Mouse (Mus musculus): ENCODE data around the gene Synrg. TPM values are rescaled to one million over a fixed set of nuclear protein-coding genes. Genes with fewer than 3 reads are reported as not detected.
A peak's percentile ranks its signal among the peaks of the same experiment; 100 is the strongest.

Gene Synrg
- 10 to 100 TPM; 52.6 to 54.5 TPM for total RNA-seq (2021)
- long read RNA-seq, full-length matches to known transcripts, result 1 of 37 reads
- long read RNA-seq, partial matches to known transcripts, result 12 of 37 reads
- long read RNA-seq, other reads (novel, unspliced or antisense), result 24 of 37 reads

DNA sequence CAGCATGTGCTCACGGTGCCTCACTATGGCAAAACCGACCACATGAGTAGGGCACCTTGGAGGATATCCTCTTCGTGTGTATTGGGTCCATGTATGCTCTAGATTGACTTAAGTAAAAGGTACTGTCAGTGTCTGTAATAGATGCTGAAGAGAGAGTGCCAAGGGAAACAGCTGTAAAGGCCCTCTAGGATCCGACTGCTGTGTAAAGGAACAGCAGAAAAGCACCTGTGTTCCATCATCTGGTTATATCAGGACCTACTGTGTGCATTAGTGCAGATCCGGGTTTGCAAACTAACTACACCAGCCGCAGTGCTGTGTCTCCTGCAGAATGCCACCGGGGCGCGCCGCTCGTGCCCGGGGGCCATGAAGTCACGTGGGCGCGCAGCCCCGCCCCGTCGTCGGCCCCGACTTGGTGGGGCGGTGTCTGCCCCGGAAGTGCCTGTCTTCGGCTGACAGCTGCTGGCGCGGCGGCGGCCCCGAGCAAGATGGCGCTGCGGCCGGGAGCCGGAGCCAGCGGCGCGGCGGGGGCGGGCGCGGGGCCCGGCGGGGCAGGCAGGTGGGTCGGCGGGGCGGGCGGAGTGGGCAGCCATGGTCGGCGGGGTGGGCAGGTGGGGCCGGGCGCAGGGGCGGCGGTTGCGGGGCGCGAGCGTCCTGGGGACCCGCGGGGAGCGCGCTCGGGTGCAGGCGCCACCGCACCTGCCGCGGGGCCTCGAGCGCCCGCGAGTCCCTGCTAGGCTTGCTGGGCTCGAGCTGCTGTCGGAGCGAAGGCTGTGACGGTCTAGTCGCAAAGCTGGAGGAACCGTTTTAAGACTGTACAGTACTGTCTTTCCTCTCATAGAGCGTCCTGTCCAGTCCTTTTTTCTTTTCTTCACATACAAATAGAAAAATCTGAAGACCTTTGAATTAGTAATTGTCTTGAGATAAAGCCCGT is at the start of gene Synrg:
Synrg (plus strand) TSS at position 438 of the 931 bp plus-strand sequence.
- DNase-seq (ENCODE audit: low spot score in 2 of 2), result peak; percentile 84 to 93

GRCm38 (mm10) chr11:83914501-83914900 is 49.7 kb upstream of the Synrg start:
- no peak for DNase-seq (ENCODE audit: low spot score in 2 of 2)

GRCm38 (mm10) chr11:83922600-83922999 is 41.6 kb upstream of the Synrg start:
- DNase-seq (ENCODE audit: low spot score in 2 of 2), result no peak

GRCm38 (mm10) chr11:83927097-83927496 is 37.1 kb upstream of the Synrg start:
- DNase-seq (ENCODE audit: low spot score in 2 of 2), result no peak

DNA sequence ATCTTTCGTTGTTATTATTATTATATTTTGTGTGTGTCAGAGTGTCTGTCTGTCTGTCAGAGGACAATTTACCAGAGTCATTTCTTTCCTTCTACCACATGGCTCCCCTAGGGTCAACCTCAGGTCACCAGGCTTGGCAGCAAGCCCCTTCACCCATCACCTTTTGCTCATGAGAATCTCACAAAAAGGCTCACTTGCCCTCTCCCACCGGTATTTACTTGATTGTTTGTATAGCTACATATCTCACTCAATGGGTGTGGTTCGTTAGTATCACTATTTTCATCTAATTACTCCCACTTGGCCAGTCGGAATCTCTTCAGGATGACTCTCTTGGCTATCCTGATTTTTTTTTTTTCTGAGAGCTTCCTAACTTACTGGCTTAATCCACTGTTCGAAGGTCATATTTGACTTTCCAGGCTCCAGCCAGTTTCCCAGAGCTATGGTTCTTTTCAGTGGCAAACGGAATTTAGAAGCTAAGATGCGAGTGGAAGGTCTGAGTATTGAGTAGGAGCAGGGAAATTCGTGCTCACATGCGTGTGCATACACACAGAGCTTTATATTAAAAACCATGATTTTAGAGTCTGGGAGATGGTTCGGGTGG is 31.6 kb upstream of the Synrg start:
- no peak for DNase-seq (ENCODE audit: low spot score in 2 of 2)

DNA sequence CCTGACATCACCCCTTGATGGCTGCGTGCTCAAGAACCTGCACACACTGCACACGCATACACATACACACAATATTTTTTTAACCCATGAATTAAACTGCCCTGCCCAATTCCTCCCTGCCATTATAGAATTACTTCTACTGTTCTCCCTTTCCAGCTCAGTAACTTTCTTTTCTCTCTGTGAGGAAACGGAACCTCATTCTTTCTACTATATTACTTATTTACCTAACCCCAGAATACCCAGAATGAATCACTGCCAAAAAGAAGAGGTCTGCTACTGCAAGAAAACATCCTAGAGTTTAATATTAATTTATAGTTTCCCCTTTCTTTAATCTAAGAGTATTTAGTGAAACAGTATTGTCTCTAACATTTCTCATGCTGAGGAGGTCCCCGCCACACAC is 30.9 kb upstream of the Synrg start:
- DNase-seq (ENCODE audit: low spot score in 2 of 2), result no peak

DNA sequence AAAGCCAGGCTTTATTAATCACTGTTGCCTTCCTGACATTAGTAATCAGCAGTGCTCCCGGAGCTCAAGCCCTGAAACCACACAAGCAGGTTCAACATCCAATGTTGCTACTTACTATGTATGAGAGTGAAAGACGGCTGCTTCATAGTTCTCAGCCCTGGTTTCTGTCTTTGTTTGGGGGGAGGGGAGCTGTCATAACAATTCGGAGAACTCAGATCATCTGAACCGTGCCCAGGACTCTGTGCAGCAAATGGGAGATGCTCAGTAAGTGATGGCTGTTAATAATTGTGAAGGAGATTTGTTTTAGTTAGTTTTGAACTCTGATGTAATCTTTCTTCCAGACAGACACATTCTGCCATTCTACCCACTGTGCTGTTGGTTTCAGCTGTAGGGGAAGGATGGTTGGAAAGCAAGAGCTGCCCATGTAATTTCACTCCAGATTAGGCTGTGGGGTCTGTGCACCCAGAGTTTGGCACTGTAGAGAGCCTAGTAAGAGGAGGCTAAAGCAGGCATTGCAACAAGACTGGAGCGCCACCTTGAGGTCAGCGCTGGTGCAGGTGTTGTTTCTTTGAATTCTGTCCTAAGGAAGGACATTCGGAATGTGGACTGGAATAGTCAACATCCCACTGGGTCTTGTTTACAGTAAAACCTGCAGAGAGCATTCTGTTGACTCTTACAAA is 28.1 kb upstream of the Synrg start:
- peak; percentile 83 to 84 for DNase-seq (ENCODE audit: low spot score in 2 of 2)

GRCm38 (mm10) chr11:83938556-83938955 is 25.7 kb upstream of the Synrg start:
- no peak for DNase-seq (ENCODE audit: low spot score in 2 of 2)

DNA sequence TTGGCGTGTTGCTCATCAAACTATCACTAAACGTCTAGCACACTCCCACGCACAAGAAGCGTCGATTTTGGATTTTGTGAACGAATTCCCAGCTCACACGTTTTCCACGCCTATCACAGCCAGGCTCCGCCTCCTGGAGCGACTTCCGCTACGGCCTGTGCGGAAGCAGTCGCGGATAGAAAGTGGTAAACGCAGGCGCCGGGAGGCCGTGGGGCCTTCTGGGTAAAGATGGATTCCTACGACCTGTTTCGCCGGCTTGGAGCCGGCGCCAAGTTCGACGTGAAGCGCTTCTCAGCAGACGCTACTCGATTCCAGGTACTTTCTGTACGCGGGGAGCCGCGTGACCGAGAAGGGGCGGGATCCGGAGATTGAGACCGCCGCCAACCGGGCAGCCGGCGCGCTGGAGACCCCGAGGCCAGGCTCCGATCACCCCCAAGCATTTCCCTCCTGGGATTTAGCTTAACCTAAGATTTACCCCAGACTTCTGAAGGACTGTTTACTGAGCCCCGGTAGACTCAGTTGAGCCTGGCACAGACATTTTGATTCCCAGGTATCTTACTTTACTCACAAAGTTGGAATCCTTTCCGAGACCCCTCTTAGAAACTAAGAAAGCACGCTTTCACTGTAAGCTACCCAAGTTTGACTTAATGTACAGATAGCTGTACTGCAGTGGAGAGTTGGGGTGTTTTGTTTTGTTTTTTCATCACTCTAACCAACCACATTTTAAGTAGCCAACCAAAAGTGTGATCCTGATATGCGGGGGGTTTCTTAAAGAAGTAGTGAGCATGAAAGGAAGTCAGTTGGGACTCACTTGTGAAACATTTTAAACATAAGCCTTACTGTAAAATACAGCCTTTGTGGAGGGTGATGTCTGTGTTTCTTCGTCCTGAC is 22.0 kb upstream of the Synrg start, which contains the start of gene Ddx52:
Ddx52 (plus strand) TSS at position 113 of the 891 bp plus-strand sequence.
- peak; percentile 82 to 87 for DNase-seq (ENCODE audit: low spot score in 2 of 2)

GRCm38 (mm10) chr11:83956822-83957221 is 7.4 kb upstream of the Synrg start:
- no peak for DNase-seq (ENCODE audit: low spot score in 2 of 2)

- no peak for DNase-seq (ENCODE audit: low spot score in 2 of 2)
Observed at GRCm38 (mm10) chr11:83961983-83962382, 2.2 kb upstream of the Synrg start.

DNA sequence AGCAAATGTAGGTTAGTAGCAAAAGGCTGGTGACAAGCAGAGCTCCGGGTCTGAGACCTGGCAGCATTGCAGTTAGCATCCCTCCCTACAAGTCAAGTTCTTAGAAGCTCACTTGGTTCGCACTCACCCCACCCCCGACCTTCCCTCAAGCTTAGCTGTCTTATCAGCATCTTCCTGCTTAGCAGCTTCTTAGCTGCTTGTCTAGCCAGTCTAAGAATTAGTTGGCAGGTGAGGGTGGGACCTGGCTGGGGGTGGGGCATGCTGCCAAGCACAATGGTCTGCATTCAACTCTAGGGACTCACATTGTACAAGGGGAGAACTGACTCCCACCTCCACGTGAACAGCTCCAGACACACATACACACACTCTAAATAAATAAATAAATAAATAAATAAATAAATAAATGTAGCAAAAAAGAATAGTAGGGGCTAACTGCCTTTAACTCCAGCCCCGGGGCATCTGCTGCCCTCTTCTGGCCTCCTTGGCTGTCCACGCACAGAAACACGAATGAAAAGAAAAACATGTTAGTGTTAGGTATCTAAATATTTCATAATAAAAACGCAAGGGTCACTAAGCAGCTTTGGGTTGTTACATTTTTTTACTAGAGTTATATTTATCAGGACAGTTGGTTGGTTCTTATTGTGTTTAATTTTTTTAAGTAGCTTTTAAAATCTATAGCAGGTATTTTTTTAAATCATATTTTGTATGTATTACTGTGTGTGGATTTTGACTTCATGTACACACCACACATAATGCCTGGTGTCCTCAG is 3.4 kb downstream of the Synrg start:
- DNase-seq (ENCODE audit: low spot score in 2 of 2), result no peak

DNA sequence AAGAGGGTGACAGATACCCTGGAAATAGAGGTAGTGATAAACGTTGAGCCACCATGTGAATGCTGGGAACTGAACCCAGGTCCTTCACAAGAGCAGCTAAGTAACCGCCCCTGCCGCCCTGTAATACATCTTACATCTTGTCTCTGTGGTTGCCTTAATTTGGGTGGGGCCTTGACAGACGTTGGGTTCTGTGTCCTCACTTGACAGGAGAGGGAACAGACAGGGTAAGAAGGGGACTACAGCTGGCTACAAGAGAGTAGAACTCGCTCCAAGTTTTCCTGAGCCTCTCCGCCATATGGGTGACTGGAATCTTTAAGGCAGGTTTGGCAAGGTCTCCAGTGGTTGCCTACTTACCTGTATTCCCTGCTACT is 4.0 kb downstream of the Synrg start:
- DNase-seq (ENCODE audit: low spot score in 2 of 2), result no peak

DNA sequence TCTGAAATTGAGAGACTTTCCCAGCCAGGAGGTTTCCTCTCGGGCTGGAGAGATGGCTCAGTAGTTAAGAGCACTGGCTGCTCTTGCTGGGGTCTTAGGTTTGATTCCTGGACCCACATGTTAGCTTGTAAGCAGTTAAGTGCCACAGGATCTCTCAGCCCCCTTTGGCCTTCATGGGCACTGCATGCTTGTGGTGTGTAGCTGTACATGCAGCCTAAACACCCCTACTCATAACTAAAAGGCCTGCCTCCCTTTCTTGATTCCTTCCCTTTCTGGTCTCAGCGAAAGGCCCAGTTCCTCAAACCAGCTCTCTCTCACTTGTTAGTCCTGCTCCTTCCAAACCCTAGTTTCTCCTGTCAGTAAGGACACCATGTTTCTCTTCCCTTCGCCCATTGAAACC is 4.8 kb downstream of the Synrg start:
- DNase-seq (ENCODE audit: low spot score in 2 of 2), result no peak

DNA sequence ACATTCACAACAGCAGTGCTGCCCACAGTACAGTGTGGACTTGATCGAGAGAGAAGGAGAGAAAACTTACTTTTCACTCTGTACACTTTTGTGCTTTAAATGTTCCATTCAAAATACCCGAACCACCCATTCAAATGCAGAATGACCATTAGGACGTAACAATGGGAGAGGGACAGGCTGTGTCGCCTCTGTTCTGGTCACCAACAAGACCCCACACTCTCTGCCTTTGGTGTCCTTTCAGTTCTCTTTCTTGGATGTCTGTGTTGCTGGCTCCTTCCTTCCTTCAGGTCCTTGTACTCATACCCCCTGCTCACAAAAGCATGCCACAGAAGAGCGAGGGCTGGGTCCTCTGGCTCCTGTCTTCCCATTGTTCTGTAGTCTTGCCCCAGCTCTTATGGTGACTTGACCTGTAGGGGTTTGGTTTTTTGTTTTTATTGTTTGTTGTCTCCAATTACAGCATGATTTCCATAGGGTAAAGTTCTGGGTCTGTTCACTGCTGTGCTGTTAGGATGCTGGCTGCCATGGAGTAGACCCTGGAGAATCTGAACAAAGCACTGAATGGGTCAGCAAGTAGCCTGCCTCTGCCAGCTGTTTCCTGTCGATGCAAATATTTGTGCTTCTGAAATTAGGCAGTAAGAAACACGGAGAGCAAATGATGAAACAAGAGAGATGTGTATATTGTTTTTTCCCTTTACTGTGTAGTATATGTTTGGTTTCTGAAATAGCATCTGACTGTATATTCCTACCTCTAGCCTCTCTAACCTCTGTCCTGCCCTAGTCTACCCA is 10.5 kb downstream of the Synrg start:
- no peak for DNase-seq (ENCODE audit: low spot score in 2 of 2)

GRCm38 (mm10) chr11:83975488-83975887 is 11.3 kb downstream of the Synrg start:
- no peak for DNase-seq (ENCODE audit: low spot score in 2 of 2)

DNA sequence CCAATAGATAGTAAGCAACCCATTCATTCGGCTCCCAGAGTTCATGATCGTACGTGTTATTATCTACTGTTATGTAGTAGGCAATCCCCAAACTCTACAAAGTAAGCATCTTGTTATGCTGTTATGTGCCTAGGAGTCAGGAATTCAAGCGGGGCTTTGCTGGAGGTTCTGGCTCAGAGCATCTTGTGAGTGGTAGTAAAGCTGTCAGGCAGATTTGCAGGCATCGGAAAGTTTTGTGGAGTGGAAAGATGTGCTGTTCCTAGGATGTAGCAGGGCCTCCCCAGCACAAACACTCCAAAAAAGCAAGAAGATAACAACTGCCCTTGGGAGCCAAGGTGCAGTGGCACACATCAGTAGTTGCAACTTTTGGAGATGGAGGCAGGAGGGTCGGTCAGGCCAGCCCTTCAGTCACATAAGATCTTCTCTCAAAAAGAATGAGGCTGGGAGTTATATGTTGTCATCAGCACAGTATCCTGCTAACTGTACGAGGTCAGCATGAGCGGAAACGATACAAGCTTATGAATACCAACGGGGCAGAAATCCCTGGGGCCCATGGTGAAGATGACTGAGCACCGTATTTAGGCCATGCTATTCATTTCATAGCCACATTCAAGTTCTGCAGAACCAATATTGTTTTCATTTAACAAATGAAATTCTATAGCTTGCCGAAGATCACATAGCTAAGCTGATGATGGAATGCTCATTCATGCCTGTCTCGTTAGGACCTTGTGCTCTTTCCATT is 12.2 kb downstream of the Synrg start:
- no peak for DNase-seq (ENCODE audit: low spot score in 2 of 2)

- no peak for DNase-seq (ENCODE audit: low spot score in 2 of 2)
Observed at GRCm38 (mm10) chr11:83977810-83978209, 13.6 kb downstream of the Synrg start.

All from layer of hippocampus, postnatal 10 days (tissue).